Mouse (Mus musculus): Measurements from ENCODE around the gene Clstn3.

DNA sequence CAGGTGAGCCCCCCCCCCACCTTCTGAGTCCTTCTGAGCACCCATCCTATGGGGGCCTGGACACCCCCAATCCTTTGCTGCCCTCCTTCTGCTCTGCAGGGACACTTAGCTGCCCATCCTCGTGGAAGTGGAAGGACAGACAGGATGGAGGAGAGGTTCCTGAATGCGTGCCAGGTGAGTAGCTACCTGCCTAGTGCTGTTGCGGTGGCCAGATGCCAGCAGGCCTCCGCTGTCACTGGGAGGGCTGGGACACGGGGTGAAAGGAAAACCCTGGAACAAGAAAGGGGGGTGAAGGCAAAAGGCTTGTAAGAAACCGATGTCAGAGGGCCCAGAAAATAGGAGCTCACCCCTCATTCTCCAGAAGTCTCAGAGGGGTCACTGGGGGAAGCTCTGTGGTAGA is 42.4 kb upstream of the Clstn3 start:
- TF ChIP-seq POLR2A (IDR thresholded peaks at IDR 0.05; ENCODE audit: borderline replicate concordance, insufficient read depth, low read length): no peak
- TF ChIP-seq CTCF (IDR thresholded peaks at IDR 0.05; ENCODE audit: borderline replicate concordance, insufficient read depth, low read depth, low read length): no peak

Measured in cerebellum, adult 2 months (tissue).